Mouse (Mus musculus) right cerebral cortex, adult 2 months (tissue): ENCODE results near the gene Gigyf1.

Experiments
- DNase-seq, 2 experiments: peaks; one replicate each; pipeline ENCODE4 v3.0.0; 2021 to 2022; ENCODE audit warnings: low spot score in 2 of 2

Gigyf1 gene

DNA sequence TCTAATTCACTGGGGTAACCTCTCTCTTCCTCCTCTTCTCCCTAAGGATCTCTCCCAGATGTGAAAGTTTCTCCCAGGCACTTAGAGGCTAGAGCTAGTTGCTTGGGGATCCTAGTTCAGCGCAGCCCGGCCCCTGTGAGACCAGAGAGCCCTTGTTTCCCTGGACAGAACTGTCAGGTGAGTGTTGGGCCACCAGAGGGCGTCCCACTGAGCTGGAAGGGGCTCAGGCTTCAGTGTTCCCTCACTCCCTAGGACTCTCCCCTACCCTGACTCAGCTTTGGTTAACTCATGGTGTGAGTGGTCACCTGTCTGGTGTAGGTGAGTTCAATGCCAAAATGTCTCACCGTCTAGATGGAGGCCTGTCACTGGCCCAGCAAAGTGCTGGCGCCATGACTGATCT, at the start of gene Gigyf1:
Gene Gigyf1, plus strand, starts transcription at position 113 of the 400 bp plus-strand sequence.
- no peak for DNase-seq

DNA sequence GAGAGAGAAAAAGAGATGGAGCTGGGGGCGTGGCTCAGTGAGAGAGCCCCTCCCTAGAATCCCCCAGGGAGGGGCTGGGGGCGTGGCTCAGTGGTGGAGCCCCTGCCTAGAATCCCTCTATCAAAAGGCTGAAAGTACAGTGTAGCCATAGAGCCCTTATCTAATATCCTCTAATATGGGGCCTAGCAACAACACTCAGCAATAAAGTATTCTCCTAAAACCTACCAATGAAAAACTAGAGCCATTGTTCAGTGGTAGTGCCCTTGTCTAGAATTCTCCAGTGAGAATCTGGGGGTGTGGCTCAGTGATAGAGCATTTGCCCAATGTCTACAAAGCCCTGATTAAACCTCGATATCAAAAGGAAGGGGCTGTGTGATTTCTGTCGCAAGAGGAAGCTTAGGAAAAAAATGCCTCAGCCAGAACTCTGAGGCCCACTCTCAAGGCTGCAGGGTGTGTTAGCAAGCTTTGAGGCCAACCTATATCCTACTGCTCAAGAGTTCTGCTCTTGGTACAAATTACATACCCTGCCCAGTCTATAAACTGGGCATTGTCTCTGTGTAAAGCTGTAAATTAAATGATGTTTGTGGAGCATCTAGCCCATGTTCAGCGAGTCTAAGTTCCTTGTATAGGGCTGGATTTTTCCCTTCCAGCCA, 46.0 kb upstream of the Gigyf1 start:
- no peak for DNase-seq

DNA sequence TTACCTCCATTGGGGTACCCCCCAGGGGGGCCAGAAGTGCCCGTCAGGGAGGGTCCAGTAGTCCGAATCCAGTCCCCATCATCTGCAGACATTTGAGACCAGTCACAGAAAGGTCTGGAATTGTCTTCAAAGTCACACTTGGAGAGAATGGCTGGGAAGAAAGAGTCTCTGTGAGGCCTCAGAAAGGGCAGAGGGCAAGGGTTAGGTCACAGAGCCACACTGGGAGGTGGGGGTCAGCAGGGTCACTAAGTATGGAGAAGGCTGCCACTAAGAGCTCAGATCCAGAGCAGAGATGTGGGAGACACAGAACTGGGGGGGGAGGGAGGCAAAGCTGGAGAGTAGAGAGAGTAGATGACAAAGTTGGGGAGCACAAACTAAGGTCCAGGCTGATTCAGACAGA, 44.0 kb upstream of the Gigyf1 start:
- DNase-seq: no peak

DNA sequence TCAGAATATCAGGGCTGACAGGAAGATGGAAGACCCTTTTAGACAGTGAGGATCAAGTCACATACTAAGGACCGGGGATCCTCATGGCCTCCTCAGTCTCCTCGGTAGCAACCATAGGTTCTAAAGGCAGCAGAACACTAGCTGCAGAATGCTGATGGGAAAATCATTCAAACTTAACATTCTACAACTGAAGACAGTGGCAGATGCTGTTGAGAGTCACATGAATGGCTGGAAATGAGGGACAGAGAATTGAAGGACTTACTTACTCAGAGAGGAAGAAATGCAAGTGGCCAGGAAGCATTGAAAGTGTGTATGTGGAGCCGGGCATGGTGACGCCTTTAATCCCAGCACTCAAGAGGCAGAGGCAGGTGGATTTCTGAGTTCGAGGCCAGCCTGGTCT, 41.4 kb upstream of the Gigyf1 start, which contains the start of gene Zan:
Gene Zan, minus strand, starts transcription at position 101 of the 400 bp plus-strand sequence.
- no peak for DNase-seq

DNA sequence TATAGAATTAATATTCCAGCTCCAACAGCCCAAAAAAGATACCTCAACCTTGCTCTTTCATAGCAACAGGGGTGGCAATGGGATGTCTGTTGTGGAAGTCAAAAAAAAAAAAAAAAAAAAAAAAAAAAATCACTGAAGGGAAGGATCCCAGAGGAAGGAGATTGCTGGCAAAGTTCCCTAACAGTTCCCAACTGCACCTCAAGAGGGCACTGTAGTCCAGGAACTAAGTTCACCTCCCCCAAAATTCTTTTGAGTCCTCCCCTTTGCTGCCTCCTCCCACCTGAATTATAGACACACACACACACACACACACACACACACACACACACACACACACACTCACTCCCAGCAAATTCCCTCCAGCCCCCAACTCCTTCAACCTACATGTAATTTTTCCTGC, 37.2 kb upstream of the Gigyf1 start:
- peak; percentile 82 to 86 for DNase-seq

DNA sequence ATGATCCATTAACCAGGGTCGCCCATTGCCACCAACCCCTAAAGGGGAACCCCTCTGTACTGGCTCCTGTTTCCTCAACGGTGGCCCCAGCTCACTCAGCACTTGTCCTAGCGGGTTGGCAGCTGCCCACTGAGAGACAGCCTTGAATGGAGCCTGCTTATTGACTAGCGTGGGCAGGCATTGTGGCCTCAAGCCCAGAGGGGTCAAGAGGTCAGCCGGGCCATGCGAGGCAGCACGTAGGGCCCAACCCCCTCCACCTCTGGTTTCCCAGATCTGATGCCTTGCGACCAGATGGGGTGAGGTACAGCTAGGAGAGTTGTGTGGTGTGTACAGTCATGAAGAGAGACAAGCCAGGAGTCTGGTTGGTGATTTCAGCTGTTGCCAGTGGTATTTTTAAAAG, 36.5 kb upstream of the Gigyf1 start:
- DNase-seq: peak in 1 of 2 experiments; percentile 11

DNA sequence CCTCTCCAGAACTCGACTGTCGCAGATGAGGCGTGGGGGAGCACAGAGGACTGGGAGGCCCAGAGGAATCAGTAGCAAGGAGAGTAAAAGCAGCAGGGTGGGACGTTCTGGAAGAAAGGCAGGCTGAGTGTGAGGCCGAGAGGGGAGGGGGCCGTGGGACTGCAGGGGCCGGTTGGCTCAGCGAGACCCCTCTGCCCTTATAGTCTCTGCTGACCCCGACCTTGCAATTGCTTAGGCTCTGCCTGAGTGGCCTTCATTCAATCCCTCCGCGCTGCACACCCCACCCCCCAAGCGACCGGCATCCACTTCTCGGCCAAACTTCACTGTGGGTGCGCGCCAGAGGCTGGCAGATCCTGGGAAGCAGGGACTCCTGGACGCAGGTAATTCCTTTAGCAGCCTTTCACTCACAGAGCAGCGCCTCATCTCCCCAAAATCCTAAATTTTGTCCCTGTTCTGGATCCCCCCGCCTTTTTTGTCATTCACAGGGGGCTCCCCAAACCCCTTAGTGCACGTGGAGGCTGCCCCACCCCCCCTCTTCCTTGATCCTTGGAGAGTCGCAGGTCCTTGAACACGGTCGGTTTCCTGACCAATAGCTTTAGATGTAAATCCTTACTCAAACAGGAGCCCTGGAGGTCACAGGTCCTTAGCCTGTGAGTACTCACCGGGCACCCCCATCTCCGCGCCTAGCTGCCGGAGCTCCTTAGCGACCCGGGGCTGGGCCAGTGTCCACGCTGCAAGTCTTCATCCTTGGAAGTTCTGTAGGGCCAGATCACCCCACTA, 33.1 kb upstream of the Gigyf1 start:
- no peak for DNase-seq

DNA sequence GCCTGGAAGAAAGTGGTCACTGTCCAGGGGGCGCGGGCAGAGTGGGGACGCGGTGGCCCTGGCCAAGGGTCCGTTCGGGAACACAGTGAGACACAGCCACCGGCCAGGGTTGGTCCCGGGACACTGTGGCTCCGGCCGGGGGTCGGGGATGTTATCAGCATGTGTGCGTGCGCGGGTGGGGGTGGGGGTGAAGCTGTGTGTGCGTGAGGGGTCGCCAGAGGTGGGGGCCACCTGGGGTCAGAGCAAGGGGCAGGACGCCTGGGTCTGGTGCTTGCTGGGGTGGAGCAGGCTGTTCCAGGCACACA, 32.5 kb upstream of the Gigyf1 start:
- no peak for DNase-seq

DNA sequence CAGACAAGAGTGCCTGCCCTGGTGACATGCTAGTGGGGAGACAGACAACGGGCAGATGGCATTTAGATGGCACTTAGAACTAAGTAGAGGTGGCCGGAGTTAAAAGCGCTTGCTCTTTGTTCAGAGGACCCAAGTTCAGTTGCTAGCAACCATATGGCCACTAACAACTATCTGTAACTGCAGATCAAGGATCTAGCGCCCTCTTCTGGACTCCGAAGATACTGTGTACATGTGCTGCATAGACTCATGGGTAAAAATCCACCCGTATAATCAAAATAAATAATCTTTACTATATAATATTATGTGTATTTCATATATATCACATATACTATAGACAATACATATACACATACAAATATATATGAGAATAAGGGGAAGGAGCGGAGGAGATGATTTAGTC, 30.7 kb upstream of the Gigyf1 start:
- no peak for DNase-seq

DNA sequence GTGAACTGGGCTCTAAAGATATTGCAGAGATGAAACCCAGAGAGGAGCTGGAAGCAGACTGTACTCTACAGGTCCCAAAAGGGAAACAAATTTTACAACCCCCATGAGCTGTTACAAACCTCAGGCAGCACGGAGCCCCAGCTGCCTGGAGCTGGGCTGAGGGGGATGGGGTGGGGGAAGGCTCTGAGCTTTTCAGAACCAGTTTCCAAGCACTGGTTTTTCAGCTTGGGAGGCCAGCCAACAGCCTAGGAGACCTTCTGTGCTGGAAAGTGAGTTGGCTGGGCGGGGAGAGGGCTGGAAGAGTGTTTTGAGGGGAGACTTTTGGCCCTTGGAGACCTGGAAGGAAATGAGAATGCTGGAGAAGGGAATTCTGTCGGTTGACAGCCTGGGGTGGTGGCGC, 26.8 kb upstream of the Gigyf1 start:
- DNase-seq: no peak

DNA sequence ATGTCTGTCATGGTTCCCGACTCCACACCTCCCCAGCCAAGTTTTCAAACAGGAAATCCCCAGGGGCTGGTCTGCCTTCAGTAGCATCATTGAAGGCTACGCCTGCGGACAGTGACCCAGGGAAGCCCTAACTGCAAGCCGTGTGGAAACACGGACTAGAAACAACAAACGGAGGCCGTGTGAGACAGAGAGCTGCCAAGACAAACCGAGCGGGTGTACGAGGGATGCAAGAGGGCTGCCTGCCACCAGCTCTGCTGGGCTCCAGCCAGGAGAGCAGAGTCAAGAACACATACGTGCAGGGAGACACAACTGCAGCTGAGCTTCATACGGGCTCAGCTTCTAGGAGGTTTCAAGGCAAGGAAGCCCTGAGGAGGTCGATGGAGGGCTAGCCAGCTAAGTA, 24.5 kb upstream of the Gigyf1 start:
- DNase-seq: no peak

DNA sequence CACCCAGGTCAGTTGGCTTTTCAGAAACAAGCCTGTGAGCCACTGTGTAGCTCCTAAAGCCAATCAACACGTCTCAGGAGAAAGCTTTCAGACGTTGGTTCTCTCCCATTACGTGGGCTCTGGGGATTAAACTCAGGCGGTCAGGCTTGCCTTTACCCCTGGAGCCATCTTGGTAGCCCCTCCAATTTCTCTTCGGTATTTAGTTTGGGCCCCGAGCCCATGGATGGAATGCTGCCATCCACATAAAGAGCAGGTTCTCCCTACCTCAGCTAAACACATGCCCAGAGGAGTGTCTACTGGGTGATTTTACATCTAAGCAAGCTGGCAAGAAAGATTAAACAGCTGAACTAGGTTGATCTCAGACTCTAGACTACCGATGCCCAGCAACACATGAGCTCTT, 18.2 kb upstream of the Gigyf1 start:
- DNase-seq: no peak

DNA sequence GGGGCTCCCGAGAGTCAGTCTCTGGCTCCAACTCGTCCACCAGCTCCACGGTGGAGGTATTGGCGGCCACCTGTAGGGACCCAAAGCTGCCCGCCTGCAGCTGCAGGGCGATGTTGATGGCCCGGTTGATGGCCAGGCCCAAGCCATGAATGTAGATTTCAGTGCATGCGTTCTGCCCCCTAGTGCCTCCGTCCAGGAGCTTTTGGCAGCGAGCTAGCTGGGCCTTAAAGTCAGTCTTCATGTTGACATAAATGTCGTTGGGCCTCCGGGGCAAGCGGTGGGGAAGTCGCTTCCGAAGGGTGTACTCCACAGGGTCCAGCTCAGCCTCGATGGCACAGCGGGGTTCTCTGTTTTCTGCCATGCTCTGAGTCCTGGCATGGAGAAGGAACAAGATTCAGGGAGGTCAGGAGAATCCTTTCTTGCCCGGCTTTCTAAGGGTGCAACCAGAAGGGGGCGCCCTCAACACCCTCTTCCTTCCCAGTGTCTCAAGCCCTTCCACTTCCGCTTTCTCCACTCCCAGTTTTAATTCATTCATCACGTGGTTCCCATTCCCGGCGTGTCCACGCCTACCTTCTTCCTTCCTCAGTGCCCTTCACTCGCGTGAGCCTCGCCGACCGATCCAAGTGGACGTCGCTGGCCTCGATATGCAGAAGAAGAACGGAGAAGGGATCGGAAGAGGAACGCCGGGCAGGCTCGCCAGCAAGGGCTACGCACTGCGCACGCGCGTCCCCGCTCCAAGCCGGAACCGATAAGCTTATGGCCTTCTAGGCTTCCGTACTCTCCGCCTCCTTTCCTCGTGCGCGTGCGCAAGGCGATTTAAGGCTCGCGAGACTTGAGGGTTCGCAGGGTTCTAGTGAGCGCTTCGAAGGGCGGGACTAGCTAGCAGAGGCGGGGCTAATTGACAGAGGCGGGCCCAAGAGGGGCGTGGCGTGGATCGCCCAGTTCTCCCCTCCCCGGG, 16.4 kb upstream of the Gigyf1 start, which contains the start of gene Pop7:
Gene Pop7, minus strand, starts transcription at position 810 of the 958 bp plus-strand sequence.
- peak; percentile 100 for DNase-seq

DNA sequence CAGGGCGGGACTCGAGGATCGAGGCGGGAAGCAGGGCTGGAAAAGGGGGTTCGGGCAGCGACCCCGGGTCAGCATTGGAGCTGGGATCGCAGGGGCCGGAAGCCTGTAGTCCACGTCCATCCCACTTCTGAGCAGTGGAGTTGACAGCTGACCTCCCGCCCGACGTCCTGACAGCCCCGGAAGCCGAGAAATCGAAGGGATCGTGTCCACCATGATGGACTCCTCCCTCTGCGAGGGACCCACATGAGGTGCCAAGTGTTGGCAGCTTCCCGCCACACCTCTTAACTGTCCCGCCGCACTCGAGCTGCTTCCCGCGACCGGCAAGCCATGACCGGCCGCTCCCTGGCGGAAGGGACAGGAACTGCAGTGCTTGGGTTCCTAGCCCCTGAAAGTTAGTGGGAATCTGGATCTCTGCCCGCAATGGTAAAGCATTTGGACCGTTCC, 15.7 kb upstream of the Gigyf1 start:
- peak; percentile 79 for DNase-seq

DNA sequence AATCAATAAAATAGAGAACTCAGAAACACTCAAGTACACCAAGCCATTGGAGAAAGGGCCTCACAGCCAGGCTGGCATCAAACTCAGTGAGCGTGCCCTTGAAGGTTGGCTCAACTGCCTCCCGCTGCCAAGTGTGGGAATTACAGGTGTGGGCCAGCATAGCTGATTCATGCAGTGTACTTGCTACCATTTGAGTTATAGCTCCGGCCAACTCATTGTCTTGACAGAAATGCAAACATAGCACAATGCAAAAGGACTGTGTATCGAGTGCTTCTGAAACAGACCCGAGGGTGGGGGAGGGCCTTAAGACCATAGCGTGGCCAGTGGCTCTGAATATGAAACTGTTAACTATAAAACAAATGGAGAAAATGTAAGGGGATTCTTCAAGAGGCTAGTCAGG, 14.3 kb upstream of the Gigyf1 start:
- no peak for DNase-seq

DNA sequence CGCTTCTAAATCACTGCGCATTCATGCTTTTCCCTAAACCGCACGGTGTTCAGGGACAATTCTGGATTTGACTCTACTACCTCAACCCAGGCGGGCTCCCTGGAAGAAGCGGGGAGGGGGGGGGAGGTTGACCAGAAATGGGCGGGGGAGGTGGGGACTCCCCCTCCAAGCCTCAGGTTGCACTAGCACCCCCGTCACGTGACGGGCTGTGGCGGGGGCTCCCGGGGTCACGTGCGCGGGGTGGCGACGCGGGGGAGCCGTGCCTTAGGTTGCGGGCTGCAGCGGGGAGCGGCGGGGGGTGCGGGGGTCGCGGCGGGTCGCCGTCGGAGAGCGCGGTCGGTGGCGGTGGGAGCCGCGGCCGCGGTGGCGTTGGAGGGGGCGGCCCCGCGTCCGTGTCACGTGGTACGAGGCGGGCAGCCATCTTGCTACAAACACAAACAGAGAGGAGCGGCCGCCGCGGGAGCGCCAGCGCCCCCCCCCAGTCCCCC, 8.3 kb upstream of the Gigyf1 start:
- peak in 1 of 2 experiments; percentile 84 for DNase-seq

DNA sequence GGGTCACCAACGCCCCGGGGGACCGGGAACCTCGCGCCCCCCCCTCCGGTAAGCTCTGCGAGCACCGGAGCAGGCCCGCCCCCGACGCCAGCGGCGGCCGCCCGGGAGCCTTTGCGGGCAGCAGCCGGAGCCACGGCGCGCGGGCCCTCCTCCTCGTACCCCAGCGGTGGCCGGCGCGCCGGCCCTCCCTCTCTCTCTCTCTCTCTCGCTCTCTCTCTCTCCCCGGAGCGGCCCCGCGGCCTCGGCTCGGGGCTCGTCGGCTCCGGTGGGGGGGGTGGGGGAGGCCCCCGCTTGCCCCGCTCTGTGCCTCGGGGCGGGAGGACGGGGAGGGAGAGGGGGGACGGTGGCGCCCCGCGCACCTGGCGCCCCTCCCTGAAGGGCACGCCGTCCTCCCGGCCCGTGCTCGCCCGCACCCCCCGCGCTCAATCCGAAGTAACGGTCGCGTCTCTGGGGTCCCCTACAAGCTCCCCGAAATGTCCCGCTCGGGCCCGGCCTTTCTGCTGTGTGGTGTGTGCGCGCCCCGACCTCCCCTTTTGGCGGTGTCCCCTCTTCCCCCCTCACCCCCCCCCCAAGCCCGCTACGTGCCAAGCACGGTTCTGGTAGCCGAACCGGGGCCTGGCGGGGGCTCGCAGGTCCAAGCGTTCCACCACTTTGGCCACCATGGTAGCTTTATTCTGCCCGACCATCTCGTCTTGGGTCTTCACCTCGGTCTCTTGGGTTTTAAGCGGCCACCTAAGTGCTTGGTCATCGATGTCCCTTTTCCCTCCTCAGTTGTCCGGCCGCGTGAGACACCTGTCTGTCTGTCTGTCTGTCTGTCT, 7.6 kb upstream of the Gigyf1 start:
- DNase-seq: no peak

DNA sequence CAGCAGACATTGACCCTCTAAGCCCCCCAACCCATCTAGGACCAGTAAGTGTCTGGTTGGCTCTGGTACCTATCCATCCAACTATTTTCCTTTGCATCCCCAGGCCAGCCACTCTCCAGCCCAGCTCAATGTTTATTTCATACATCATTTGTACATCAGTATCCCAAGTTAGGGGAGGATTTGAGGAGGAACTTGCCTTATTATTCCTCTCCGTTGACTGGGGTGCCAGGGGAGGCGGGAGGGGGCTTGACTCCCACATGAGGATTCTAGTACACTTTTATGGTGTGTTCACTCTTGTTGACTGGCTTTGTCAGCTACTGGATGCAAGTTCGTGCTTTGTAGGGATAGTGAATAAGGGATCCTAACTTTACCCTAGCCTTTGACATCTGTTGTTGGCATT, 6.6 kb upstream of the Gigyf1 start:
- DNase-seq: no peak

DNA sequence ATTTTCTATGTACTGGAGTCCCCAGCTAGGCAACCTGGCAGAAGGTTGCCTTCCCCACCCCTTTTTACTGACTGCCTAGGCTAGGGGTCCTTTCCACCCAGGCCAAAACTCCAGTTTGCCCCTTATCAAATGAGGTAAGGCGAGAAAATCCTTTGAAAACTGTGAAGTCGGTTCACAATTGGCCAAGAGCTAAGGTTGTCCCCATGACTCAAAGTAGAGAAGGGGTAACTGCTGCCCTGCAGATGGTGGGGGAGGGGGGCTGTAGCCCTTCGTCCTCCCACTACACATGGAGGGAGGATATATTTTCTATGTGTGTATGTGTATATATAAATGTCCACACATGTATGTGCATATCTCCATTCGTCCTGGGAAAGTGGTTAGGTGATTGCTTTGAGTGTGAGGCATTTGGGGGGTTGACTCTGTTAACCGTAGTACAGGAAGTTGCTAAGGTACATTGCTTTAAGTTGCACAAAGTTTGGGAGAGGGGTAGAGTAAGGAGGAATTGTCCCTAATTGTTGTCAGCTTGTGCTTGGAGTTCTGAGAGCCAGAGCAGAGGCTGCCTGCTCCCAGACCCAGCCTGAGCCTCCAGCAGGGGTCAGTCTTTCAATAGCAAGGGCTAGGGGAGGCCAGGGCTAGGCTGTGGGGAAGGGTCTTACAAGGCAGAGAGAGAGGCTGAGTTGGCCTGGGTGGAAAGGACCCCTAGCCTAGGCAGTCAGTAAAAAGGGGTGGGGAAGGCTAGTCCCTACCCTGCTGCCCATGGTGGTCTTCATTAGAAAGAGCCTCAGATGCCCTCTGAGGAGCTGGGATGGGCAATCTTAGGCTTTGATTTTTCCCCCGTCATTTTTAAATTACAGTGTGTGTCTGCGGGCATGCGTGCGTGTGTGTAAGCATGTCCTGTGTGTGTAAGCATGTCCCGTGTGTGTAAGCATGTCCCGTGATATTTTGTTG, 5.2 kb upstream of the Gigyf1 start:
- DNase-seq: peak in 1 of 2 experiments; percentile 27
